Mouse (Mus musculus): ENCODE measurements around the gene Btd.

The Btd gene

DNA sequence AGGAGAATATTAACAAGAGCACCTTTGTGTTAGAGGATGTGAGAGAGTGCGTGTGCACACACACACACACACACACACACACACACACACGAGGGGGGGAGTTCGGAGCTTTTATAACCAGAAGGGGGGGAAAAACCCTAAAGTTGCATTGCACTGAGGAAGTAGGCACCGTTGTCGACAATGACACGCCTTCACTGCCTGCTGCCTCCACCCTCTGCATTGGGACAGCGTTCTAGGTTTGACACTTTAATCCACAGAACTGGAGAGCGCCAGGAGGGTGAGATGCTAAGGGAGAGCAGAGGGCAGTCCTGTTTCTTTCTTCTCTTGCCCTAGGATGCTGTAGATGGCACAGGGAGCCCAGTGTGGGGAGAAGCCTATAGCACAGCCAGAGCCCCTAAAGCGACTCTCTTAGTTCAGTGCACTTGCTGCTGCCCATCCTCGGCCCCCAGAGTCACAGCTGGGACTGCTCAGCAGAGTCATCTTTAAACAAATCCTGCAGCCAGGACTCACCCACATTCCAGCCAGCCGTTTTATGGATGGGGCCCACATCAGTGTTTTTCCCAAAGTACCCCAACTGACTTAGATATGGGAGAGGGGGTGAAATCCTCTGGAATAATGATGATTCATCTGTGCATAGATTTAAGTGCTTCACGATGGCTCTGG lies 24.2 kb downstream of the Btd start:
- DNase-seq (ENCODE audit: low spot score in 2 of 2): peak in 1 of 2 experiments; percentile 7

DNA sequence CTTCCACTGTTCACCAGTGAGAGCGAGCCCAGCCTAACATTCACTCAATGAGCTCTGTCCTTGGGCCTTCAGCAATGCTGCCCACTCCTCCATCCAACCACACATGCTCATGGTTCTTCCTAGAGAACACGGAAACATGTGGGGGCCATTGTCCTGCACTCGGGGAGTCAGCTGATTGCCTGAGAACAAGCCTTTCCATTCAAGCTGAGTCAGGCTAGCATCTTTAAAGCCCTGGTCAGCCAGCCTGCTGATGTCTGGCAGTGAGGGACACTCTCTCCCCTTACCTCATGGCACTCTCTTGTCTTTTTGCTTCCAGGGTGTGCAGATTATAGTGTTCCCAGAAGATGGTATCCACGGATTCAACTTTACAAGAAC lies 24.7 kb downstream of the Btd start:
- DNase-seq (ENCODE audit: low spot score in 2 of 2): no peak

DNA sequence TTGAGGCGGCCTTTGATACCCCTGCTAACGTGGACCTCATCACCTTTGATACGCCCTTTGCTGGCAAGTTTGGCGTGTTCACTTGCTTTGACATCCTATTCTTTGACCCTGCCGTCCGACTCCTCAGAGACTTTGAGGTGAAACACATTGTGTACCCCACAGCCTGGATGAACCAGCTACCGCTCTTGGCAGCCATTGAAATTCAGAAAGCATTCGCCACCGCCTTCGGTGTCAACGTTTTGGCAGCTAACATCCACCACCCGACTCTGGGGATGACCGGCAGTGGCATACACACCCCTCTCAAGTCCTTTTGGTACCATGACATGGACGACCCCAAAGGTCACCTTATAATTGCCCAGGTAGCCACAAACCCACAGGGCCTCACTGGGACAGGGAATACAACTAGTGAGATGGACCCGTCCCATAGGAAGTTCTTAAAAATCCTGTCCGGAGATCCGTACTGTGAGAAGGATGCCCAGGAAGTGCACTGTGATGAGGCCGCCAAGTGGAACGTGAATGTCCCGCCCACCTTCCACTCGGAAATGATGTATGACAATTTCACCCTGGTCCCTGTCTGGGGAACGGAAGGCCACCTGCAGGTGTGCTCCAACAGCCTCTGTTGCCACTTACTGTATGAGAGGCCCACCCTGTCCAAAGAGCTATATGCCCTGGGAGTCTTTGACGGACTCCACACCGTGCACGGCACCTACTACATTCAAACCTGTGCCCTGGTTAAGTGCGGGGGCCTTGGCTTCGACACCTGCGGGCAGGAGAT lies 26.3 kb downstream of the Btd start:
- peak in 1 of 2 experiments; percentile 12 for DNase-seq (ENCODE audit: low spot score in 2 of 2)

DNA sequence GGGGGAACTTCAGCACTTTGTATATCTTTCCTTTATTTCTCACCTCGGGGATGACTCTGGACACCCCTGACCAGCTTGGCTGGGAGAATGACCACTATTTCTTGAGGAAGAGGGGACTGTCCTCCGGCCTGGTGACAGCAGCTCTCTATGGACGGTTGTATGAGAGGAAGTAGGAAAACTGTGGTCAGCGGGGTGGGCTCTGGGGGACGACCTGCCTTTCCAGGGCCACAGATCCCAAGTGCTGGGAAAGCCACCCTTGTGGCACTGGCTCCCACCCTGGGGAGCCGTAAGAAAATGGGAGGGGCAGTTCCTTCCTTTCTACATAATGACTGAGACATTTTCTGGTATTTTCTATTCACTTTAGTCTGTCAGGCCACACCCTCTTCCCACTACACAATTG lies 26.9 kb downstream of the Btd start:
- DNase-seq (ENCODE audit: low spot score in 2 of 2): peak in 1 of 2 experiments; percentile 9

DNA sequence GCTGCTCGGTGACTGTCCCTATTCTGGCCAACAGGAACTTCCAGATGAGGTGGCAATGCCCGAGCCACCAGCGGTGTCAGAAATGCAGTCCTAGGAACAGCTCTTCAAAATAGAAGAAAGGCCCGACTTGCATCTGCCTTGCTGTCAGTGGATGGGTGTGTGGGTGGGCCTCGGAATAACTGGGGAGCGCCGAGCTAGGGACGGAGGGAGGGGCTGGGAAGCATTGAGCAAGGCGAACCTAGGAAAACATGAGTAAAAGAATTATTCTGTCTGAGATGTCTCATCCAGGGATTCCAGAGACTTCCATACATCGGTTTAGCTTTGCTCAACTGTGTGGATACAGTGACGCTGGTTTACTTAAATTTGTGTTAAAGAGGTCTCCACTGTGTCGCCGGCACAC lies 27.5 kb downstream of the Btd start:
- DNase-seq (ENCODE audit: low spot score in 2 of 2): peak in 1 of 2 experiments; percentile 32

DNA sequence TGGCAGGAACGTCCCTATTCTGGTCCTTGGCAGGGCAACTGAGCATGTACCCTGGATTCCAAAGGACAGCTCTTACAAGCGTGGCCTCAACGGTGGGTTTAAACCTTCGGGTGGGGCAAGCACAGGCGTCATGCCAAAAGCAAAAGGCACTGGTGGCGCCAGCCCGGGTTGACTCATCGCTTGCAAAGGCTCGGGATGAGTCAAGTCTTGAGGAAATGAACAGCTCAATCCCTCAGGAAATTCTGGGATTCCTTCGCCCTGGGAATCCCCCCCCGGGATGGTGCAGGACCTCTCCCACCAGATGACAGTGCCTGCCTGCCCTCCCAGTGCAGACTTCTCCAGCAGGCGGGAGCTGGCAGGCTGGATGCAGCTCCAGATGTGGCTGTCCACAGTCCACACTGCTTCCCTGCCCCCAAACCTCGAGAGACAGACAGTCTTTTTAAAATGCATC lies 28.4 kb downstream of the Btd start:
- DNase-seq (ENCODE audit: low spot score in 2 of 2): peak; percentile 53 to 58

DNA sequence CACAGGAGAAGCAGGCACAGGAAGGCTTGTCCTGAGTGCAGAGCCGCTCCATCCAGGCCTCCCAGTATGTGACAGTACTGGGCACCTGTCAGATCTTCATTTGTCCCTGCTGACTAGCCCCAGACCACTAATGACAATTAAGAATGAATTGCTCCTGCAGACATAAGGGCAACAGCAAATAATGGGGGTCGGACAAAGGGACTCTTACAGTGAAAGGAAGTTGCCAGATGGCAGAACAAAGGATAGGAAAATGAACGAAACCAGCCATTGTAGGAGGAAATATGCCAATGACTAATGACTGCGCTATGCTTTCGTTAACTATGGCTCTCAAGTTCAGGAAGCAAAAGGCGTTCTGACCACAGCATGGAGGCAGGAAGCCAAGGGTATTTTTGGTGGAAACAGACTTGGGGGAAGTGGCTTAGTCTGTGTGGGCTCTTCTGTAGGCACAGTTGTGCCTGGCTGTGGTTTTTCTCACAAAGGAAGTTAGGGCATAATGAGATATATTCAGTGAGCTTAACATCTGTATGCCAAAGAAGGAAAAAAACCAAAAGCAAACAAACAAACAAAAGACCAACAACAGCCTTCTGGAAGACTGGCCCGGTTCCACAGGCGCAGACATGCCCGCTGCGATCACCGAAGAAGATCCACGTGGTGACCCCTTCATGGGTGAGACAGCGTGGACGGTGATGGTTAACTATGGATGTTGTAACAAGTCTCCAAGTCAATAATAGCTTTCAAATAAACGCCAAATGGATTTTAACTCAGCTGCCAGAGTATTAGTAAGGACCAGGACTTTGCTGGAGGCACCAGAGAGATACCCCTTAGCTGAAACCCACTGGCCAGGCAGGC lies 29.0 kb downstream of the Btd start:
- peak in 1 of 2 experiments; percentile 28 for DNase-seq (ENCODE audit: low spot score in 2 of 2)

DNA sequence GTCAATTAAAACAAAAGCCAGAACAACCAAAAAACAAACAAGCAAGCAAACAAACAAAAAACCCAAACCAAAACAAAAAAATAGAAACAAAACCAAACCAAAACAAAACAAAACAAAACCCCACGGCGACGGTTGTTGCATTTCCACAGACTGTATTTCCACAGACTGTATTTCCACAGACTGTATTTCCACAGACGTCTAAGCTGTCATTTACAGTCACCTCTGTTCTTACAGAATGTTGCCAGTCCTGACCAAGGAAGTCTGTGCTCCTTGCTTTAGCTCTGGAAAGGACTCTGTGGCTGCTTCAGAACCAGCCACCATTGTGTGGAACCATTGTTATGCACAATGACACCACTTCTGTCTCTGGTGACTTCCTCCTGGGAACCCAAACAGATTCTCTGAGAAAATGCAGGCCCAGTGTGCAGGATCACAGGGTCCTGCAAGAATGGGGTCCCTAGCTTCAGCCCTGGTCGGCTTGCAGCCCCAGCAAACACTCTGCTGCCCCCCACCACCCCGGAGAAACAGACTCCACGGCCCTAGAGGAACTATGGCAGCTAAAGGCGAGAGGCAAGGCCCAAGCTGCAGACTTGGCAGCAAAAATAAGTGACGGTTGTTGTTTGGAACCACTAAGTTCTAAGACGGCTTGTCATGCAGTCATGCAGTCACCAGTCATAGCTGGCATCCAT lies 30.9 kb downstream of the Btd start:
- DNase-seq (ENCODE audit: low spot score in 2 of 2): peak in 1 of 2 experiments; percentile 2

DNA sequence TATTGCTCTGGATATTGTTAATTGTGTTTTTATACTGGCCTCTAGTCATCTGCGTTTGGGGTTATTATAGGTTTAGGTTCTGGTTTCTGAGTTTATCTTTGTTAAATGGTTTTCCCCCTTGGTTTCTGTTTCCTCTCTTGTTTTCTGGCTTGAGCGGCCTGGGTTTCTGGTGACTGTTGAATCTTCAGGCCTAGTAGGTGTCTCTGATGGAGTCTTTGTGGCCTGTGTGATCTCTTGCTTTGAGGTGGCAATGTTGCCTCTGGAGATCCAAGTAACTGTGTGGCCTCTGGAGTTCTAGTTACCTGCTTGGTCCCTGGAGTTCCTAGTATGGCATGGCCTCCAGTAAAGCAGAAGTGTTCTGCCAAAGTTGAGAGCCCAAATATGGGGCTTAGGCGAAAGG lies 39.8 kb downstream of the Btd start:
- DNase-seq (ENCODE audit: low spot score in 2 of 2): no peak

DNA sequence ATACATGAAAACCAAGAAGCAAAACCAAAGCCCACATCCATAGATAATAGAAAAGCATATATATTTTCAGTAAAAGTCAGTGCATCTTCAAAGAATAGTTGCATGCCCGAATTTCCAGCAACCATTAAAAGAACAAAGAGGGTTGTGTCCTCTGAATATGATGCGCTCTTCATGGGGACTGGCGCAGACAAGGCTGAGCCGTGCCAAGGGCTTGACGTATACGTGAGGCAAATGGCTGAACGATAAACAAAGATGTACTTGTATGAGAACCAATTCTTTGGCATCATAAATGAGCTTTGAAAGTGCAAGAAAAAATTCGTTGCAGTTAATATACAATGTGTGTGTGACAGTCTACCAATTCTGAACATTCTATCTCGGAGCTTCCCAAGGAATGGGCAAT lies 40.5 kb downstream of the Btd start:
- DNase-seq (ENCODE audit: low spot score in 2 of 2): no peak

DNA sequence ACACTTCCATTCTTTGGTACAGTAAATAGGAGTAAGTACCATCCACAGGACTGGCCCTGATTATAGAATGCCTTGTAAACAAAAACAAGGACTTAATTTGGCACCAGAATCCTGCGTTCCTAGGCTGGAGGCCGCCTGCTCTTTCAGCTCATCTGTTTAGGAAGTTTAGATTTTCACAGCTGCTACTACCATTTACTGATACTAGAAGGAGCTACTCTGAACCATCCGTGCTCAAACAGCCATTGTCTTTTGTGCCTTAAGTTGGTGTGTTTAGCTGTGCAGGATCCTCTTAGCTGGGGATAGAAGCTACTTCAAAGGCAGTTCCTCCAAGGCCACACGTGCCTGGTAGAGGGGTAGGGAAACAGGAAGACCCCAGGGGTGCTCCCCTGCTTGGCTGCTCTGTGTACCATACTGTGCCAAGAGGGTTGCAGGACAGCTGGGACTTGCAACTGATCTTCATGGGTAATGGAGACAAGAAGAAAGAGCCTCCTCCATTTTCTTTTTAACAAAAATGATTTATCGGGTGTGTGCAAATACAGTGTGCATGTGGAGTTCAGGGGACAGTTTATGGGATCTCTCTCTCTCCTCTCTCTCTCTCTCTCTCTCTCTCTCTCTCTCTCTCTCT lies 41.2 kb downstream of the Btd start:
- no peak for DNase-seq (ENCODE audit: low spot score in 2 of 2)

DNA sequence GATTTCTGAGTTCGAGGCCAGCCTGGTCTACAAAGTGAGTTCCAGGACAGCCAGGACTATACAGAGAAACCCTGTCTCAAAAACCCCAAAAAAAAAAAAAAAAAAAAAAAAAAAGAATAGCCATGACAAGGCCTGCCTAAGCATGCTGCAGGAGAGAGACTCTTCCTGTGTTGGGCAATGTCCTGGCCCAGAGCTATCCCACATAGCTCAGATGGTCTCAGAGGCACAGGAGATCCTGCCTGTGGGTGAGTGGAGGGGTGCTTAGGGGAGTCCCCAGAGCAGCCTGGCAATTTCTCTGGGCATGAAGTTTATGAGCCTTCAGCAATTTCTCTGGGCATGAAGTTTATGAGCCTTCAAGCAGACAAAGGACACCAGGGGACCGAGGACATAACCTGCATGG lies 42.8 kb downstream of the Btd start:
- DNase-seq (ENCODE audit: low spot score in 2 of 2): no peak

DNA sequence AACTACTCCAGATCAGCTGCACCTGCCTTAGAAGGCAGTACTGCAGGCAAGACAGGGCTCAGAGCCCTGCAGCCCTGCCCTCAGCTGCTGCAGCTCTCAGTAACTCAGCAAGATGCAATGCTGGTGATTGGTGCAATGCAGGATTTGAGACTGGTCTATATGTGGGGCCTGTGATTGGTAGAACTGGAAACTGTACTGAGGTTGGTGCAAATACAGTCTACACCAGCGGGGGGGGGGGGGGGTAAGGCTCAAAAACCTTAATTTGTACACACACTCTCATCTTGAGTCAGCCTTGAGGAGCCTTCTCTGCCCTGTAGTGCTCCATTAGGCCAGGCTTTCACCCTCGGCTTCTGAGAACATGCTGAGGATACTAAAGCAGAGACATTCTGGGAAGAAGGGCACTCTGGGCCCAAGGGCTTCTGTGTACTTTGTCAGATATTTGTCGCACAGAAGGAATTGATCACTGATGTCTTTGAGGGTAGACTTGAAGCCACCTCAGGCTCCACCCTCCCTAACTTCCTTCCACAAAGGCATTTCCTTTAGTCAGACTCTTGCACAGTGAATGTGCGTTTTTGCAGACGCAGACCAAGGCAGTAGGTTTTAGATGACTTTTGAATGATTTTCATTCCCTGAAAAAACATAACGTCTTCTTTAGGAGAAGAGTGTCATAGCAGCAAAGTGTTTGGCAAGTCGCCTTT lies 43.7 kb downstream of the Btd start:
- no peak for DNase-seq (ENCODE audit: low spot score in 2 of 2)

DNA sequence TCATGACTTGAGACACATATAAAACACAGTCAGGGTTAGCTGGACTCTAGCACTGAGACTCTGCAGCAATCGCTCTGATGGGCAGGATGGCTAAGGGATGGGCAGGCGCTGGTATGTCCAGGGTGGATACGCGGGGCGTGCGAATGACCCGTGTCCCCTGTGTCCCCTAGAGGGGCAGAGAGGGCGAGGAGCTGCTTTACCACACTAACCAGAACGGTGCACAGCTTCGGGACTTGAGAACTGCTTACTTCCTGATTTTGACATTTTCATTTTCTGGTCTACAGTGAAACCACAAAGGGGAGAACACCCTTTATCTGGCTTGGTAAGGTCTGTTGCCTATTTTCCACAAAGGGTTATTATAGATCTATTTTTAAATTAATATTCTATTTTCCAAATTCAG lies 44.9 kb downstream of the Btd start:
- no peak for DNase-seq (ENCODE audit: low spot score in 2 of 2)

DNA sequence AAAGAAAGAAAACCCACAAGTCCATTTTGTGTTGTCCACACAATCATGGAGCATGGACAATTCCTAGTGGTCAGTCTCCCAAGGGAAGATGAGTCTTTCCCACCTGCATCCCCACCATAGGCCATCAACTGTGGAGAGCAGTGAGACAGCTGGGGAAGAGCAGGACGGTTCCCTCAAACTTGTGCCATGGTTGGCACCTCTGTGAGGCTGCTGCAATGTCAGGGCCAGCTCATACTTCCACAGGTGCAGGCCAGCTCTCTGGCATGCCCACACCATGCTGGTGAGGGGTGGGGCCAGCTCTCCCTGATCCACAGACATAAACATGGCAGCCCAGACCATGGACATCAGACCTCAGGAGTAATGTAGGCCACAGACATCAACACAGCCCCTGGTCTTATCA lies 45.4 kb downstream of the Btd start:
- DNase-seq (ENCODE audit: low spot score in 2 of 2): no peak

DNA sequence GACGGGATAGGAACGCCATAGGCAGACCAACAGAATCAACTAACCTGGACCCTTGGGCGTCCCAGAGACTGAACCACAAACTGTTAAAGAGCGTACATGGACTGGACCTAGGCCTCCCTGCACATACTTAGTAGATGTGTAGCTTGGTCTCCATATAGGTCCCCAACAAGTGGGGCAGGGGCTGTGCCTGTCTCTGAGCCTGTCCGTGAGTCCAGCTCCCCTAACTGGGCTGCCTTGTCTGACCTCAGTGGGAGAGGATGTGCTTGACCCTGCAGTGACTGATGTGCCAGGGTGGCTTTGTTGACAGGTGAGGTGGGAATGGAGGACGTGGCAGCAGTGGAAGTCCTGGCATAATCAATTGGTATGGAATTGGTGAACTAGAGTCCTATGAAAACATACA lies 51.7 kb downstream of the Btd start:
- DNase-seq (ENCODE audit: low spot score in 2 of 2): no peak

DNA sequence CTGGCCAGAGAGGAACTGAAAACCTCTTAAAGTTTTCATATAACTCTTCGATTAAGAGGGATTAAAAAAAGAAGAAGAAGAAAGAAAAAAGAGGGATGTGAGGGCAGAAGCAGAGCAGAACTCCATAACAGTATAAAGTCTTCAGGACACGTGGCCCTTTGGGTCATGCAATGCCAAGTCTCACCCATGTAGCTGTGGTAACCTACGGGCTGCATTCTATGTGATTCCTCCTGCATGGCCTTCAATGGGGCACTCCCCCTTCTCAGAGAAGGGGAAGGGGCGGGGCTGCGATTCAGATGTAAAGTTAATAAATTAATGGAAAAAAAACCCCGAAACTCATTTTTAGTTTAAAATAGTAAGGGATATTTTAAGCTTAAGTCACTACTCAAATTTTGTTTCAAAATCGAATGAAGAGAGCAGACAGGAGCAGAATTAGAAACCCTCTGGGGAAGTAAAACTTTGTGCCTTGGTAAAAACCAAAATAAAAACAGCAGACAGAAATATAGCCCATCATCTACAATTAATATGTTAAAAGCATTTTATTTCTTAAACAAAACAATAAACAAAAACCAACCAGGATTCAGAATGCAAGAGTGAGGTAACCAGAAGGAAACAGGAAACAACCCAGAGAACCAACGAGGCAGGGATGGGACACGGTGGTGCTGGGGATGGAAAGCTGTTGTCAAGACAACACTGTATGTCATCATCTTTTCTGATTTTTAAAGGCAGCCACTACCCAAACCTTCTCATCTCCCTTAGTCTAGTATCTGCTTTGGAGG lies 55.6 kb downstream of the Btd start:
- DNase-seq (ENCODE audit: low spot score in 2 of 2): no peak

DNA sequence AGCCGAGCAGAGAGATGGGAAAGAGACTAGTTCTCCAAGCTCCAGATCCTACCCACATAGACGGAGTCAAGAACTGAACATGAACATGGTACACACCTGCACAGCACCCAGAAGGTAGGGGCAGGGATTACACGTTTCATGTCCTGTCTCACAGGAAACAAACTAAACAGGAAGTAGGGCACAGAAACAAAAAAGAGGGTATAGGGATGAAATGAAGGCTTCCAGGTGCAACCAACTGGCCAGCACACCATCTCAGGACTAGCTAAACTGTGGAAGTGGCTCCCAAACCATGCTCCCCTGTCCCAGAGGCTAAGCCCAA lies 56.1 kb downstream of the Btd start:
- no peak for DNase-seq (ENCODE audit: low spot score in 2 of 2)

DNA sequence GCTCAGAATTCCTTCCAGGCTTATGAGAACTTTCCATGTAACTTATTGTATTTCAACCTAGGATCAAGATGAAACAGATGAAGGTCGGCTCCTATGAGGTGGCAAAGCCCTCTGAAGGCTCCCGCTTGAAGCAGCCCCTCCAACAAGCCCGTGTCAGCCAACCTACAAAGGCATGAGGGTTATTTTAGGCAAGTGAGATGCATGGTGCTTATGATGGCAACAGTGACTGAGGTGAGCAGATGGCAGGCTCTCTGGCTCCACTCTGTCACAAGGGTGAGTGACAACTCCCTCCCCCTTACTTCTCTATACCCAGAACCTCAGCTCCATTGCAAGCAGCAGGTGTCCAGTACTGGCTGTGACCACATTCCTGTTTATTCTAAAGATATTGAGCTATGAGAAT lies 56.5 kb downstream of the Btd start:
- DNase-seq (ENCODE audit: low spot score in 2 of 2): no peak

DNA sequence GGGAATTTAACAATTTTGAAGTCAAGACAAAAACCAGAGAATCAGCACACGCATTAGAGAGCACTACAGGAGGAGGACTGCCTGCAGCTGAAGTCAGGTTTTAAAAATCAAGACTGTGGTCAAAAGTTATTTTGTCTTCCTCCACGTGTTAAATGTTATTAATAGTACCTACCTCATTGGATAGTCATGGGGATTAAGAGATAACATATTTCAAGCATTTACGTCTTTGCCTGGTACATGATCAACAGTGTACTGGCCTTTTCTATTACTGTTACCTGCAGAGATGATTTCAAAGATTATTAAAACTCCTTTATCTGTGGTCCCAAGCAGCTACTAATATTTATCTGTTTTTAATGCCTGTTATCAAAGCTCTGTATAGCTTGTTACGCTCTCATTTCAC lies 56.9 kb downstream of the Btd start:
- no peak for DNase-seq (ENCODE audit: low spot score in 2 of 2)

All from frontal cortex, postnatal 14 days (tissue).